9 mouse cellular contexts compared by ENCODE assay signal in the genomic region with DNA sequence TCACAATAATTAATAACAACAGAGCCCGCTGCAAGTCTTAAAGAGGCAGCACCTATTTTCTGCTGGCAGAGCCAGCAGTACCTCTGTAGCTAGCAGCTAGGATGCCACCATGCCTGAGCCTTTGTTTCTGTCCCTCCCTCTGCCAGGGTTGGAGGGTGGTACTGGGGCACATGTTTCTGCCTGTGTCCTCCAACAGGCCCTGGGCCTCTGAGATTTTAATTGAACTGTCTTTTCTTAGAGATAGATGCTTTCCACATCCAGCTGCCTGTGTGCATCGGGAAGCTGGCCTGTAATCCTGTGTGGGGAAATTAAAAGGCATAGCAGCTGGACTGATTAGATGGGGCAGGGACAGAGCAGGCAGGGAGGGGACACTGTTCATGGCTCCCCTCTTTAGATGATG. TPM values are rescaled to one million over a fixed set of nuclear protein-coding genes. Genes with fewer than 3 reads are reported as not detected.
DNase-seq lines count a peak whose midpoint lies in the region; ATAC-seq and TF ChIP-seq lines count a peak whose summit lies in the region.
"Had no signal": no experiment of that assay in that cellular context is flagged by ENCODE, and none has a peak within 500 bp of the region (broad histone marks: within the 10 kb centered on the region; RNA-seq: fewer than 3 reads in every experiment).

No protein-coding gene starts in this region.

- H3K27me3 ChIP-seq in liver, embryonic 12.5 days (replicated peaks) = no peaks in the 10 kb centered on the region
- no peaks in the 10 kb centered on the region for H3K27me3 ChIP-seq in liver, postnatal 0 days (ENCODE audit: insufficient read depth, low read length)
- no peaks in the 10 kb centered on the region for H3K27me3 ChIP-seq in forebrain, embryonic 14.5 days (replicated peaks; ENCODE audit: control insufficient read depth, insufficient read depth, low read length)
- no peaks in the 10 kb centered on the region for H3K27me3 ChIP-seq in limb, embryonic 10.5 days (ENCODE audit: low read depth, poor library complexity, severe bottlenecking)

- 0 out of 2 replicates have a peak overlapping the region, but pooled peaks have one; percentile 2 for H3K9ac ChIP-seq in liver, embryonic 12.5 days
- no peak overlapping the region for H3K9ac ChIP-seq in liver, postnatal 0 days (replicated peaks)
- H3K9ac ChIP-seq in forebrain, embryonic 14.5 days (ENCODE audit: low read length) = peak overlapping the region; percentile 51; the same call in 1 of the 2 replicates

- no peak for DNase-seq in liver, postnatal 0 days
- DNase-seq in forebrain, embryonic 14.5 days (ENCODE audit: low spot score) = no peak
- DNase-seq in limb, embryonic 10.5 days (ENCODE audit: low spot score) = no peak
- DNase-seq in right cerebral cortex, postnatal 10 days (ENCODE audit: low spot score in 2 of 2) = no peak
- no peak for DNase-seq in urinary bladder, postnatal 10 days (ENCODE audit: low spot score)
- DNase-seq: right cerebral cortex, postnatal 25 days had no signal

- no peak for TF ChIP-seq POLR2A in olfactory bulb, adult 2 months (IDR thresholded peaks at IDR 0.05; ENCODE audit: insufficient read depth, low read depth, low read length)

- ATAC-seq in liver, embryonic 12.5 days = no peak
- ATAC-seq in liver, postnatal 0 days = no peak
- ATAC-seq in forebrain, embryonic 14.5 days = no peak
- ATAC-seq: activated CD4-positive, CD25-positive, alpha-beta regulatory T cell, adult 4 months had no signal

- H3K4me1 ChIP-seq in liver, embryonic 12.5 days = peaks cover 92% of the 10 kb centered on the region
- H3K4me1 ChIP-seq in liver, postnatal 0 days (ENCODE audit: insufficient read depth) = peaks cover 27% of the 10 kb centered on the region
- peaks cover 63% of the 10 kb centered on the region for H3K4me1 ChIP-seq in forebrain, embryonic 14.5 days (ENCODE audit: control insufficient read depth, insufficient read depth, low read length)
- H3K4me1 ChIP-seq in limb, embryonic 10.5 days = peaks cover 82% of the 10 kb centered on the region
- H3K4me1 ChIP-seq in olfactory bulb, adult 2 months (ENCODE audit: control insufficient read depth, insufficient read depth, low read length) = peaks cover 71% of the 10 kb centered on the region

- WGBS in liver, embryonic 12.5 days (ENCODE audit: insufficient replicate concordance) = 63% methylated on average over 2 of the region's 2 CpGs
- 69% methylated on average over 2 of the region's 2 CpGs for WGBS in liver, postnatal 0 days (ENCODE audit: insufficient replicate concordance)
- 49% methylated on average over 2 of the region's 2 CpGs for WGBS in forebrain, embryonic 14.5 days
- WGBS in limb, embryonic 10.5 days = 71% methylated on average over 2 of the region's 2 CpGs
- 18% methylated on average over 2 of the region's 2 CpGs for WGBS in olfactory bulb, adult 2 months

- H3K9me3 ChIP-seq in liver, embryonic 12.5 days (replicated peaks) = no peaks in the 10 kb centered on the region
- H3K9me3 ChIP-seq in liver, postnatal 0 days (ENCODE audit: low read length) = no peaks in the 10 kb centered on the region
- no peaks in the 10 kb centered on the region for H3K9me3 ChIP-seq in forebrain, embryonic 14.5 days (replicated peaks; ENCODE audit: control insufficient read depth, low read length)
- H3K9me3 ChIP-seq in limb, embryonic 10.5 days (replicated peaks) = no peaks in the 10 kb centered on the region

- TF ChIP-seq CTCF in liver, postnatal 0 days (IDR thresholded peaks at IDR 0.05; ENCODE audit: low read depth) = no peak
- TF ChIP-seq CTCF in olfactory bulb, adult 2 months (IDR thresholded peaks at IDR 0.05; ENCODE audit: insufficient read depth, low read depth, low read length) = no peak

- no peak overlapping the region for H3K4me3 ChIP-seq in liver, embryonic 12.5 days
- no peak overlapping the region for H3K4me3 ChIP-seq in liver, postnatal 0 days (ENCODE audit: low read depth, low read length)
- no peak overlapping the region for H3K4me3 ChIP-seq in forebrain, embryonic 14.5 days (ENCODE audit: low read depth, low read length)
- H3K4me3 ChIP-seq in limb, embryonic 10.5 days = no peak overlapping the region
- H3K4me3 ChIP-seq in olfactory bulb, adult 2 months (ENCODE audit: insufficient read depth, low read depth, low read length) = no peak overlapping the region

- peak overlapping the region; percentile 22; the same call in 1 of the 2 replicates for H3K27ac ChIP-seq in liver, embryonic 12.5 days
- no peak overlapping the region for H3K27ac ChIP-seq in liver, postnatal 0 days (ENCODE audit: low read depth)
- H3K27ac ChIP-seq in forebrain, embryonic 14.5 days (ENCODE audit: low read depth, low read length) = peak overlapping the region; percentile 86
- 0 out of 2 replicates have a peak overlapping the region, but pooled peaks have one; percentile 34 for H3K27ac ChIP-seq in limb, embryonic 10.5 days
- 0 out of 2 replicates have a peak overlapping the region, but pooled peaks have one; percentile 0 for H3K27ac ChIP-seq in olfactory bulb, adult 2 months (ENCODE audit: insufficient read depth, low read depth, low read length)

- TF ChIP-seq EP300 in liver, postnatal 0 days (IDR thresholded peaks at IDR 0.05; ENCODE audit: low read depth) = no peak

- H3K36me3 ChIP-seq in liver, embryonic 12.5 days = peaks cover 44% of the 10 kb centered on the region
- peaks cover 12% of the 10 kb centered on the region for H3K36me3 ChIP-seq in liver, postnatal 0 days (replicated peaks; ENCODE audit: insufficient read depth, low read length)
- H3K36me3 ChIP-seq in forebrain, embryonic 14.5 days (ENCODE audit: control insufficient read depth, insufficient read depth, low read length) = peaks cover 27% of the 10 kb centered on the region
- peaks cover 64% of the 10 kb centered on the region for H3K36me3 ChIP-seq in limb, embryonic 10.5 days

- no peak overlapping the region for H3K4me2 ChIP-seq in liver, embryonic 12.5 days
- no peak overlapping the region for H3K4me2 ChIP-seq in liver, postnatal 0 days (ENCODE audit: low read depth, low read length)
- H3K4me2 ChIP-seq in forebrain, embryonic 14.5 days (ENCODE audit: low read length) = peak overlapping the region; percentile 6; the same call in 1 of the 2 replicates

RNA-seq across cellular contexts. Expression of gene Srebf1, which starts 39.6 kb away (rescaled TPM):
- 45.7 and 50.9 TPM in 2 replicates for polyA plus RNA-seq in liver, embryonic 12.5 days (2016; fragmentation: Nextera tagmentation; extraction: Ambion mirVana)
- 21.4 and 31.0 TPM in 2 replicates for polyA plus RNA-seq in liver, postnatal 0 days (2015; fragmentation: Nextera tagmentation; extraction: Ambion mirVana)
- 42.6 and 44.3 TPM in 2 replicates for polyA plus RNA-seq in forebrain, embryonic 14.5 days (2014; fragmentation: Nextera tagmentation; extraction: Ambion mirVana)
- polyA plus RNA-seq in limb, embryonic 10.5 days (2016; fragmentation: Nextera tagmentation; extraction: Ambion mirVana) = 56.2 and 56.6 TPM in 2 replicates
- not detected in 2 replicates for polyA plus RNA-seq in olfactory bulb, adult 2 months (2012; ENCODE audit: insufficient read depth, insufficient read length, low replicate concordance, missing spikeins)

Comparison
In these comparisons a context has a peak if more than half of its experiments do, and no peak if none do; other contexts are left out.
1. RNA of gene Srebf1, which starts 39.6 kb away (polyA plus RNA-seq): 56.2 to 56.6 TPM in limb, embryonic 10.5 days, 45.7 to 50.9 TPM in liver, embryonic 12.5 days, 42.6 to 44.3 TPM in forebrain, embryonic 14.5 days and 21.4 to 31.0 TPM in liver, postnatal 0 days; not detected in olfactory bulb, adult 2 months; every median in the first group is over 10 times any median in the second.